Mouse (Mus musculus) myocyte (in vitro differentiated cells): ENCODE measurements at regions not wholly inside any gene's neighbourhood (a gene's known extent, or its start where the extent isn't known, plus 50 kb on each side); places are given as distances from the start of the nearest gene placed in this dataset.

Experiments used
- CEBPB ChIP-seq: IDR thresholded peaks from 2 replicates; pipeline ENCODE4 v1.6.1; 2011; ENCODE audit warnings: mild to moderate bottlenecking, moderate library complexity; ENCODE audit not compliant: poor library complexity, insufficient read depth, severe bottlenecking
- E2F4 ChIP-seq: IDR thresholded peaks from one replicate; pipeline ENCODE4 v1.6.1; 2011; ENCODE audit warnings: mild to moderate bottlenecking, control low read depth, moderate library complexity; ENCODE audit not compliant: insufficient read depth
- MAX ChIP-seq: IDR thresholded peaks from one replicate; pipeline ENCODE4 v1.6.1; 2011; ENCODE audit warnings: low read depth, mild to moderate bottlenecking, control low read depth
- POLR2A ChIP-seq: IDR thresholded peaks from one replicate; pipeline ENCODE4 v1.6.1; 2011; ENCODE audit warnings: low read depth, mild to moderate bottlenecking, control low read depth, moderate library complexity; ENCODE audit not compliant: insufficient read length
- POLR2AphosphoS2 ChIP-seq: IDR thresholded peaks from one replicate; pipeline ENCODE4 v1.6.1; 2011; ENCODE audit warnings: low read depth, control low read depth; ENCODE audit not compliant: insufficient read length
- TCF12 ChIP-seq: IDR thresholded peaks from one replicate; pipeline ENCODE4 v1.6.1; 2011; ENCODE audit warnings: mild to moderate bottlenecking, control low read depth; ENCODE audit not compliant: poor library complexity, insufficient read depth, severe bottlenecking
- TCF3 ChIP-seq: IDR thresholded peaks from one replicate; pipeline ENCODE4 v1.6.1; 2011; ENCODE audit warnings: low read depth, control low read depth; ENCODE audit not compliant: insufficient read length
- USF1 ChIP-seq: IDR thresholded peaks from one replicate; pipeline ENCODE4 v1.6.1; 2011; ENCODE audit warnings: low read depth, mild to moderate bottlenecking, control low read depth, moderate library complexity

DNA sequence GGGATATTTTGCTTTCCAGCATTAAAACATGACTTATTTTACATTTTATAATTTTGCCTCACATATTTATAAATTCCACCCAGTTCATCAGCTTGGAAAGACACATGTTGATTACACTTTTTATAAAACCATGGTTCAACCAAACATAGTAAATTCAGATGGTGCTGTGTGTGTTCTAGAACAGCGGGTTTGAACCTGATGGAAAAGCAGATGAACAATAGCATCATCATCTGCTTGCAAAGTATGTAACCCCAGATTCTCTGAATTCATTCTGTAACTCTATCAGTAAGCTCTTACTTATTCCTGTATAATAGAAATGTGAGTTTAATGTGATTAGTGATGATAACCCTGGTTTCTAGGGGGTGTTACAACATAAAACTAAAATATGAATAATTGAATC, 517.4 kb downstream of the Ptprc start:
- no peak for TF ChIP-seq USF1
- no peak for TF ChIP-seq POLR2A
- TF ChIP-seq TCF12: no peak
- TF ChIP-seq MAX: no peak
- no peak for TF ChIP-seq POLR2AphosphoS2
- TF ChIP-seq E2F4: no peak
- TF ChIP-seq CEBPB: no peak
- no peak for TF ChIP-seq TCF3
